Mouse (Mus musculus): ENCODE data around the gene Srpk2. TPM values are rescaled to one million over a fixed set of nuclear protein-coding genes. Genes with fewer than 3 reads are reported as not detected.

Gene Srpk2
- total and polyA plus RNA-seq, 3 experiments: 11.2 to 41.7 (median 16.9) TPM

DNA sequence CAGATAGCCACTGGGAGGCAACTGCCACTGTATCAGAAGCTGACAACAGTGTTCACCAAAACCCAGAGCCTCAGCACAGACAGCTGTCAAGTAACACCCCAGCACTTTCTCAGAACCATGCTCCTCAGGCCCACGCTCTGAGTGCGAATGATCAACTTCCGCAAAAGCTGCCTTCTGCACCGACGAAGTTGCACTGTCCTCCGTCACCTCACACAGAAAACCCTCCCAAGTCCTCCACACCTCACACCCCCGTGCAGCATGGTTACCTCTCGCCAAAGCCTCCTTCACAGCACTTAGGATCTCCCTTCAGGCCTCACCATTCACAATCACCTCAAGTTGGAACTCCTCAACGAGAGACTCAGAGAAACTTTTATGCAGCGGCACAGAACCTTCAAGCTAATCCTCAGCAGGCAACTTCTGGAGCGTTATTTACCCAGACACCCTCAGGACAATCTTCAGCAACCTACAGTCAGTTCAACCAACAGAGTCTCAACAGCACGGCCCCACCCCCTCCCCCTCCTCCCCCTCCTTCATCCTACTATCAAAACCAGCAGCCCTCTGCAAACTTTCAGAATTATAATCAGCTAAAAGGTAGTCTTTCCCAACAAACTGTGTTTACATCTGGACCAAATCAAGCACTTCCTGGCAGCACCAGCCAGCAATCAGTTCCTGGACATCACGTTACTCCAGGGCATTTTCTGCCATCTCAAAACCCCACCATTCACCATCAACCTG is 182.7 kb downstream of the Srpk2 start:
- no peak overlapping the region for H3K4me3 ChIP-seq (ENCODE audit: control insufficient read depth in 1 of 2, insufficient read depth in 1 of 2, low read depth in 2 of 2, low read length in 2 of 2)
- DNase-seq (ENCODE audit: low read depth, low spot score): no peak
- peaks cover 10 to 54% of the 10 kb centered on the region in 2 experiments for H3K36me3 ChIP-seq (ENCODE audit: control insufficient read depth in 1 of 2, insufficient read depth in 2 of 2, low read length in 2 of 2)
- H3K9me3 ChIP-seq (replicated peaks; ENCODE audit: insufficient read depth, low read length): no peaks in the 10 kb centered on the region
- peaks cover 0 to 4% of the 10 kb centered on the region in 2 experiments; a peak in 1 of 4 replicates for H3K4me1 ChIP-seq (ENCODE audit: control insufficient read depth in 1 of 2, insufficient read depth in 2 of 2, low read length in 2 of 2)
- H3K9ac ChIP-seq (ENCODE audit: control insufficient read depth, low read depth, low read length, poor library complexity, severe bottlenecking): no peak overlapping the region
- H3K27me3 ChIP-seq (ENCODE audit: control insufficient read depth in 1 of 2, insufficient read depth in 2 of 2, low read length in 2 of 2): no peaks in the 10 kb centered on the region
- no peak overlapping the region for H3K27ac ChIP-seq (ENCODE audit: control insufficient read depth, low read depth, low read length)
- peak in 1 of 2 experiments; percentile 29; a peak in 1 of 4 replicates for TF ChIP-seq POLR2A (IDR thresholded peaks at IDR 0.05; ENCODE audit: control insufficient read depth in 1 of 2, insufficient read depth in 1 of 2, low read depth in 1 of 2, low read length in 2 of 2, poor library complexity in 1 of 2)
- no peak for TF ChIP-seq USF2 (IDR thresholded peaks at IDR 0.05; ENCODE audit: borderline replicate concordance in 1 of 2, insufficient read depth in 1 of 2, low read depth in 1 of 2, low read length in 2 of 2)
- no peaks in the 10 kb centered on the region for H3K79me2 ChIP-seq (ENCODE audit: control insufficient read depth, insufficient read depth, low read length, poor library complexity)

DNA sequence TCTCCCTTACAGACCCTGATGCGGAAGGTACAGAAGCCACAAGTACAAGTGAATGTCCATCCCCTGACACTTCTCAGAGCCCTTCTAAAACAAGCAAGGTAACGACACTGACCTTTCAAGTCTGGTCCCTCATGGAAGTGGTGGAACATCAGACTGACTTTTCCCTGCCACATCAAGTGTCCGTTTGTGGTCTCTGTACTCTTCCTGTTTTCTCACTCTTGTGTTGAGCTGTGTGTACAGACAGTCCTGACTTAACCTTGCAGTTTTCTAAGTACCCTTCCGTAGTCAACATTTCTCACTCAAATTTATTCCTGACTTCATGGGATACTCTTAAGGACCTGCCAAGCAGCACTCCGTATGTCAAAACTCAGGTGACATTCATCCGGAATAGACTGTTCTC is 183.7 kb downstream of the Srpk2 start:
- Histone ChIP-seq H3K9ac (ENCODE audit: control insufficient read depth, low read depth, low read length, poor library complexity, severe bottlenecking) (no peak overlapping the region), H3K36me3 (ENCODE audit: control insufficient read depth in 1 of 2, insufficient read depth in 2 of 2, low read length in 2 of 2) (peaks cover 6 to 62% of the 10 kb centered on the region in 2 experiments), H3K4me3 (ENCODE audit: control insufficient read depth in 1 of 2, insufficient read depth in 1 of 2, low read depth in 2 of 2, low read length in 2 of 2) (no peak overlapping the region), H3K27ac (ENCODE audit: control insufficient read depth, low read depth, low read length) (no peak overlapping the region), H3K27me3 (ENCODE audit: control insufficient read depth in 1 of 2, insufficient read depth in 2 of 2, low read length in 2 of 2) (no peaks in the 10 kb centered on the region), H3K9me3 (replicated peaks; ENCODE audit: insufficient read depth, low read length) (no peaks in the 10 kb centered on the region), H3K4me1 (ENCODE audit: control insufficient read depth in 1 of 2, insufficient read depth in 2 of 2, low read length in 2 of 2) (peaks cover 0 to 2% of the 10 kb centered on the region in 2 experiments; a peak in 1 of 4 replicates), H3K79me2 (ENCODE audit: control insufficient read depth, insufficient read depth, low read length, poor library complexity) (no peaks in the 10 kb centered on the region)
- no peak for TF ChIP-seq MYC (IDR thresholded peaks at IDR 0.05; ENCODE audit: low read depth, low read length)
- TF ChIP-seq NRF1 (IDR thresholded peaks at IDR 0.05; ENCODE audit: insufficient read depth, low read depth, low read length, poor library complexity, severe bottlenecking): no peak
- TF ChIP-seq TCF12 (IDR thresholded peaks at IDR 0.05; ENCODE audit: low read depth, low read length): no peak
- no peak for TF ChIP-seq MAZ (IDR thresholded peaks at IDR 0.05; ENCODE audit: low read depth, low read length)
- TF ChIP-seq POLR2AphosphoS2 (IDR thresholded peaks at IDR 0.05; ENCODE audit: low read length): no peak
- TF ChIP-seq NELFE (IDR thresholded peaks at IDR 0.05; ENCODE audit: low read depth, low read length): no peak
- no peak for TF ChIP-seq ETS1 (IDR thresholded peaks at IDR 0.05; ENCODE audit: low read depth, low read length)
- TF ChIP-seq JUND (IDR thresholded peaks at IDR 0.05; ENCODE audit: low read depth, low read length): no peak
- TF ChIP-seq ZC3H11A (IDR thresholded peaks at IDR 0.05; ENCODE audit: low read depth, low read length): no peak
- no peak for TF ChIP-seq ZKSCAN1 (IDR thresholded peaks at IDR 0.05; ENCODE audit: low read depth, low read length)
- no peak for TF ChIP-seq CHD2 (IDR thresholded peaks at IDR 0.05; ENCODE audit: low read length)
- TF ChIP-seq GABPA (IDR thresholded peaks at IDR 0.05; ENCODE audit: low read depth, low read length): no peak
- TF ChIP-seq SMC3 (IDR thresholded peaks at IDR 0.05; ENCODE audit: low read depth, low read length): no peak
- no peak for TF ChIP-seq E2F4 (IDR thresholded peaks at IDR 0.05; ENCODE audit: borderline replicate concordance, low read depth, low read length)
- TF ChIP-seq MYB (IDR thresholded peaks at IDR 0.05; ENCODE audit: low read depth, low read length): no peak
- no peak for TF ChIP-seq ZMIZ1 (IDR thresholded peaks at IDR 0.05; ENCODE audit: low read depth, low read length)
- DNase-seq (ENCODE audit: low read depth, low spot score): no peak
